Mouse (Mus musculus) ovary, postnatal 36 days (tissue): Measurements from ENCODE around the gene Etv5.

Experiments used
- DNase-seq: peaks from one replicate; pipeline ENCODE4 v3.0.0; 2022; ENCODE audit warnings: low spot score, mixed read lengths

Etv5 gene

DNA sequence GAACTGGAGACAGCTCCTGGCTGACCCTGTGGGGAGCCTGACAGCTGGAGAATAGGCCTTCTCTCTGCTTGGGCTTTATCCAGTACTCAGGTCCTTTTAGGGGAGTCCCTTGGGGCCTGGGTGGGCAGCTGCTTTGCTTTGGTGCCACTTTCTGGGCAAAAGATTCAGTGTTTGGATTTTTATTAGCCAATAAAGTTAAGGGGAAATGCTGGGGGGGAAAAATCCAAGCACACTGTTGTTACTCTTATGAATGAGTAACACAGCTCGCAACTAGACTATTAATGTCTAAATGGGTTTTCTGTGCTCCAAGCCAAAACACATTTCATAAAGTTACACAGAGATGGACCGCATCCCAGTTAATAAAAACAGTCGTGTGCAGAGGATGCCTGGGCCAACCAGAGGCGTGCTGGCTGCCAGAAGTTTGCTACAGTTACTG is 98.3 kb downstream of the Etv5 start:
- no peak for DNase-seq

DNA sequence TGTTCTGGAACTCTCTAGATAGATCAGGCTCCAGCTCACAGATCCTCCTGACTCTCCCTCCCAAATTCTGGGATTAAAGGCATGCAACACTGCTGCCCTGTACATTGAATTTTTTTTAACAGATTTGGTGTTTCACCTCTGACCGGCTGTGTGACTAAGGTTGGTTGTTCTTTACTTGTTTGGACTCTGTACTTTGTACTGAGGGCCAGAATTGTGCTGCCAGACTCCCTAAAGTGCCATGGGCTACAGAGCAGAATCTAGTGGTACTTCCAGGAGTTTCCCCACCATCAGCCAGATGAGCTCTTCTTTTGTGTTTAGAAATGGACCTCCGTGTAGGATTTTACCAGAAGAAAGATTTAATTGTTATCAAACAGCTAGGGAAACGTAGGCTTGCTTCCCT is 103.7 kb downstream of the Etv5 start:
- no peak for DNase-seq
